Mouse (Mus musculus): Measurements from ENCODE around the gene Tnik.

The Tnik gene

DNA sequence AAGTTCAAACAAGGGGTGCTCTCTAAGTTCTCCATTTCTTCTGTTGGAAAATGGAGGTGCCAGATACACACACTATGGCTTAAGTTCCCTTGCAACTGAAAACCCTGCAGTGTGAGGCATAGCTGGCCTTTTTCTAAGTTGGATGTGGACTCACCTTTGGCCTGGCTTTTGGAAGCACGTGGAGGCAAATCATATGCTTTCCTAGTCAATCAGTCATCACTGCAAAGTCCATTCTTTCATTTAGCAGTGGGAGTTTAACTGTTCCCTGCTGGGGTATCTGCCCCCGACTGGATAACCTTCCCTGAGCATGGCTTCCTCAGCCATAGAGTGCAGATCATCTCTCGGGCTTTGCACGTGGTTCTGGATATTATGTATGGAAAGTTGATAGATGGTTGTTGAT is 436.6 kb downstream of the Tnik start:
- in situ Hi-C loops (cut with MseI, MboI) = no loop called here

DNA sequence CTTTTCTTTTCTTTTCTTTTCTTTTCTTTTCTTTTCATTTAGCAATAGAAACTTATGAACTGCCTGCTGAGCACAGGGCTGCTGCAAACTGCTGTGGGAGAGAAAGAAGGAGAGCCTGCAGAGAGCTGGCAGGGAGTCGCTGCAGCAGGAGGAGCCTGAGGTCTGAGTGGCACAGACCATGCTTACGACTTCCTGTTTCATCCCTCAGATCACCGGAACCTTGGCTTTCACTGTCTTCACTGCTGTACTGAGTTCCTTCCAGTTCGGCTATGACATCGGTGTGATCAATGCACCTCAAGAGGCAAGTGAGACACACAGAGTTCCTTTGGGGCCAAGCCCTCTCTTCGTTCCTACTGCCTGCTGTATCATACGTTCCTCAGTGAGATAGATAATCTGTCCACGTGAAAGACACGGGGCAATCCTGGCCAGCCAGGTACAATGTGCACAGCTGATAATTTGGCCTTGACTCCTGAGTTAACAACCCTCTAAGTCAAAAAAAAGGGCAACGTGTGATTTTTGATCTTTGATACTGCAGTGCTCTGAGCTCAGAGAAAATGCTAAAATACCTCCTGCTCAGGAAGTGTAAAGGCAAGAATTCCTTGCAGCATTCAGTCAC is 442.6 kb downstream of the Tnik start:
- in situ Hi-C loops (cut with MseI, MboI) = loop anchor here in 1 of 2 experiments (5.0 kb wide), 1 partner anchor 42 kb away; no protein-coding TSS in a partner anchor

GRCm38 (mm10) chr3:28706736-28707135 is 443.7 kb downstream of the Tnik start:
- in situ Hi-C loops (cut with MseI, MboI) = loop anchor here in 1 of 2 experiments (5.0 kb wide), 1 partner anchor 41 kb away; no protein-coding TSS in a partner anchor

GRCm38 (mm10) chr3:28709740-28710139 is 446.7 kb downstream of the Tnik start:
- in situ Hi-C loops (cut with MseI, MboI) = loop anchor here in 1 of 2 experiments (5.0 kb wide), 1 partner anchor 38 kb away; no protein-coding TSS in a partner anchor

DNA sequence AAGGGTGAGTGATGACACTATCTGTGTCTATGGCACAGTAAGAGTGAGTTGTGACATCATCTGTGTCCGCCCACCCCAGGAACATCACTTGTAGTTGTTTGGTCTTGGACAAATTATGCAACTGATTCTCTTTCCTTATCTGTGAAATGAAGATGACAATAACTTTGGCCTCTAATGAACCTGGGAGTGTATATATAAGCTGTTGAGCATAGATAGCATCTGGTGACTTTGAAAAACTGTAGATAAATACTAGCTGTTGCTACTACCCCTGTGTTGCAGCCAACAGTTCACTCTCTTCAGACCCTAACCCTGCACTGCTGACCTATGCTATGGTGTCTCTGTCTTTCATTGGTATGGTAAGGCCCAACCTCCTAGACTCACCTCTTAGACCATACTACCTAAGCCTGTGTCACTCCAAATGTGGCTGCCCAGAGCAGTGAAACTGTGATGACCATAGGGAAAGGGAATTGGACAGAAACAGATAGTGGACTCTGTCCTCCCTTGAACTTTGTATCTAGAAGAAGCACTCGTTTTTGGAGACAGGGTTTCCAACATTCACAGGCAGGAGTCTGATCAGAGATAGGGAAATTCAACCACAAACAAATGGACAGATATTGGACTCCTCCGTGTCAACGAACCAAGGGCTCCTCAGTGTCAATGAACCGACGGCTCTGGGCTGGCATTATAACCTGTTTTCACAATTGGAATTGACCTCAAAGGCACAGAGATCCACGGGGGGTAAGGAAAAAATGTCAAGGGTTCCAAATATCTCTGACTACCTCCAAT is 451.1 kb downstream of the Tnik start:
- in situ Hi-C loops (cut with MseI, MboI) = no loop called here

DNA sequence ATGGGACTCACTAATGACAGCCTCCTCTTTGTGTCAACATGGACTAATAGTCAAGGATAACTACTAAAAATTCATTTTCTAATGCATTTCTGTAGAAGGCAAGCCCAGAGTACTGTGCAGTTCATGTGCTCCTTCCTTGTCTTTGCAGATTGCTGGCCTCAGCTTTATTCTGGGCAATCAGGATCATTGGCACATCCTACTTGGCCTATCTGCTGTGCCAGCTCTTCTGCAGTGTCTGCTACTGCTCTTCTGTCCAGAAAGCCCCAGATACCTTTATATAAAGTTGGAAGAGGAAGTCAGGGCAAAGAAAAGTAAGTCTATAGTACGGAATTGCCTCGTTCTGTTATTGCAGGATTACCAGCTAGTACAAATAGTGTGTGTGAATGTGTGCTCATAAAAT is 455.5 kb downstream of the Tnik start:
- in situ Hi-C loops (cut with MseI, MboI) = no loop called here

GRCm38 (mm10) chr3:28721218-28721617 is 458.2 kb downstream of the Tnik start:
- in situ Hi-C loops (cut with MseI, MboI) = no loop called here

- in situ Hi-C loops (cut with MseI, MboI) = no loop called here
These were observed 458.8 kb downstream of the Tnik start for GRCm38 (mm10) chr3:28721838-28722237.

DNA sequence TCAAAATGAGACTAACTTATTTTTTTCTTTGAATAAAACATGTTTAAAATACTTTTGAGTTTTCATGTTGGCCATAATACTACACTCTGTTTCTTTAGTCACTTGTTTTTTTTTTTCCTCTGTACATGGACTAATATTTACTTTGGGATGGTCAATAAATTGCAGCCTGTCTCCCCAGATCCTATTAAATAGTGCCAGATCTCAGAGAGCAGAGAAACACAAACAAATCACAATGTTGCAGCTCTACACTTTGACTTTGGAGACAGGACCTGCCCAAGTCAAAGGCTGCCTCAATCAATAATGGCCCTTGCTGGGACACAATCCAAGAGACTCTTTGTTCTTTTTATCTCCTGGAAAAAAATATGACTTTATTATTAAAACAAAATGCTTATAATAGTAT is 459.5 kb downstream of the Tnik start:
- in situ Hi-C loops (cut with MseI, MboI) = no loop called here

- in situ Hi-C loops (cut with MseI, MboI) = no loop called here
These were observed 460.5 kb downstream of the Tnik start for GRCm38 (mm10) chr3:28723534-28723933.

DNA sequence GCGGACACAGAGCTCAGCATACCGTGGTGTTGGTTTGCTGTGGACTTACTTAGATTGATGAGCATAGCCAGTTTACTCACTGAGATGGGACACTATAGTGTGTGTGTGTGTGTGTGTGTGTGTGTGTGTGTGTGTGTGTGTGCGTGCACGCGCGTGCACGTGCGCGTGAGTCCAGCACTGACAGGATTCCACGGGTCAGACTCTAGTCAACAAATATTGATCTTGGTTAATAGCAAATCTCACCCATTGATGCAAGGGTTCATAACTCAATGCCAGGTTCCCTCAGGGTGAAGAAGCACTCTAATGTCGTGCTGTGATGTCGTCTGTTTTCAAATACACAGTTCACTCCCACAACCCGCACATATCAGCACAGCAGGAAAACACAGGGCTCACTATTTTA is 462.2 kb downstream of the Tnik start:
- in situ Hi-C loops (cut with MseI, MboI) = loop anchor here in 1 of 2 experiments (25.0 kb wide), 1 partner anchor 563 kb away; no protein-coding TSS in a partner anchor

Measured in mouse trophoblast stem cell (cell line).